Mouse (Mus musculus) right cerebral cortex, adult 18-20 months (tissue): ENCODE measurements at regions not wholly inside any gene's neighbourhood (a gene's known extent, or its start where the extent isn't known, plus 50 kb on each side); places are given as distances from the start of the nearest gene placed in this dataset.
"Not testable (repeated sequence)": the region's sequence is repeated elsewhere in the genome, so short reads cannot be mapped to it uniquely, and the experiment has no call there.

ENCODE experiments used
- DNase-seq: peaks from one replicate; pipeline ENCODE4 v3.0.0; 2022; ENCODE audit warnings: mixed read lengths

DNA sequence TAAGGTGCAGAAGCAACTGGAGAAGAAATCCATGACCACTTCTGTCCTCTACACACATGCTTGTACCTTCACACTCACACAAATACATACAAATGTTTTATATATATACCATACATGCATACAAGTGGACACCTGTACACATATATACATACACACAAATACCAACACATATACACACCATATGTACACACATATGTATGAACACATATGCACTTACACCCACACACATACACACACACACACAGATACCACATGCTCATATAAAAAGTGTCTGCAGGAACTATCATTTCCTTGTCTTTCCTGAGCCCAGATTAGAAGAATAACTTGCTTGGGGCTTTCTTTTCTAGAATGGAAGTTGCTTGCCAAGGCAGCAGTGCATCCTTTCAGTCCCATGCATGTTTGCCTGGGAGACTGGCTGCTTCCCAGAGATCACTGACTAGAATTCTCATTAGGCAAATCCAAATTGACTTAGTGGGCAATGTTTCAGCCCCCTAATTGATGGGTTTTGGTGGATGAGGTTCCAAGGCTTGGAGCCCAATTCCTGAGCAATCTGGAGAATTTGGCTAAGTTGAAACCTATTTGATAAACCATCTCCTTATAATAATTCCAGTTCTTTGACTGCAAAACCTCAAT lies 169.2 kb upstream of the Hddc2 start:
- DNase-seq: no peak

DNA sequence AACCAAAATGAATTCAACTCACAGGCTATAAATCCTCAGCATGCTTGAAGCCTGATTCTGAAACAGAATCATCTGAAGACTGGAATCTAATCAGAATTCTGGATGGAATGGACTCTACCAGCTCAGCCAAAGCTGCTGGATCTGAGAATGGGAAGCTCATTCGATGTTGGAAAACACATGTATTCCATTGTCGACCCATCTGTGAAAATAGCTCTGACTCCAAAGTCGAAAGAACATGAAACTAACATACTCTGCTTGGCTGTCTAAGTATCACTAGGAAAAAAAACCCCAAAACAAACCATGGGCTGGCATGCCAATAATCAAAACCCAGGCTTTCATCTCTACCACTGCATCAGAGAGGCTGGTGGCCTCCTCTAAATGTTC lies 168.7 kb upstream of the Hddc2 start:
- no peak for DNase-seq

DNA sequence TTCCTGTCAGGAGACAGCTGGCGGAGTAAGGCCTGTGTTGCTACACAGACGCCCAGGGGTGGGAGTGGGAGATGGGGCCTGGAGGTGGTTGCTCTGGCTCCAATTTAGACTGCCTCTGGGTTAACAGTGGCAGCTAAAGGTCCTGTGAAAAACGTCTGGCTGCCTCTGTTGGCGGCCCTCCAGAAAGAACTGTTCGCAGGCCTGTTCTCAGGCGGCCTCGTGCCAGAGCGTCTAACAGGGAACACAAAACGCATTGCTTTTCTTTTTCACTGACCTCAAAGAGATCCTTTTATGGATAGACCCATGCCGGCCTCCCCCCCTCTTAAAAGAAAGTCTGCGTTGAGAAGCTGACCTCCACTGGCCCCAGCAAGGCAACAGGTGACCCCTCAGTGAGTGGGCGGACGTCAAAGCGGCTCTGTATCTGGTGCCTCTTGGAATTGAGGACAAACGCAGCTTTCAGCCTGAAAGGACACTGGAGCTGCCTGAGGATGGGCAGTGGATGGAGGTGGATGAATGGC lies 140.0 kb upstream of the Hddc2 start:
- peak; percentile 20 for DNase-seq

DNA sequence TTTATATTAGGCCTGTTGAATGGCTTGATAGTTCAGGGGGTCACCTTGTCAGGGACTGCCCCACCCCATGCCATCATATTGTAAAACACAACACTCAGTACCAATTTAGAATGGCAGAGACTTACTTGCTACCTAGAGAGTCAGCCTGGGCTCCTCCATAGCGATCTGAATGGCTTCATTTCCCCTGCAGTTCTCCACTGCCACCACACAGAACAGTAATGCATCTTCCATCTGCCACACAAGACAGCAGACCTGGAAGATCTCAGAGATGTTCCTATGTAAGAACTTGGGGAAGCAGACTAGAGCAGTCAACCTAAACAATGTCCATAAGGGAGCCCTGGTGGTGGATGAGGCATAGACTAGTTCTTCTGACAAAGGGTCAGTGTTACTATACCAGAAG lies 123.6 kb upstream of the Hddc2 start:
- no peak for DNase-seq

DNA sequence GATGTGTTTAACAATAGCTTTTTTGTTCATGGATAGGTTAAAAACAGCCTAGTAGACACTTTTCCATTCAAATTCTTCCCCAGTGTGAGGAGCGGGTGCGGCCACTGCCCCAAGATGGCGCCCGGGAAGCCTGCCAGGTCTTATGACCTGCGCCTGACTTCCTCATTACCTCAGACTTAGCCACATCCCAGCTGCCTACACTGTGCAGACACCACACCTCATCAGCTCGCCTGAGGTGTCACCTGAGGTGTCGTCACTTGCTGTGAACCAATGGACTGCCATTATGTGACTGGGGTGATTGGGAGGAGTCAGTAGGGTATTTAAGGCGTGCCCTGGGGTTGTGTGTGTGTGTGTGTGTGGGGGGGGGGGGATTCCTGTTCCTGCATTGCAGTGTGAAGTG lies 101.0 kb upstream of the Hddc2 start:
- DNase-seq: not testable (repeated sequence)

DNA sequence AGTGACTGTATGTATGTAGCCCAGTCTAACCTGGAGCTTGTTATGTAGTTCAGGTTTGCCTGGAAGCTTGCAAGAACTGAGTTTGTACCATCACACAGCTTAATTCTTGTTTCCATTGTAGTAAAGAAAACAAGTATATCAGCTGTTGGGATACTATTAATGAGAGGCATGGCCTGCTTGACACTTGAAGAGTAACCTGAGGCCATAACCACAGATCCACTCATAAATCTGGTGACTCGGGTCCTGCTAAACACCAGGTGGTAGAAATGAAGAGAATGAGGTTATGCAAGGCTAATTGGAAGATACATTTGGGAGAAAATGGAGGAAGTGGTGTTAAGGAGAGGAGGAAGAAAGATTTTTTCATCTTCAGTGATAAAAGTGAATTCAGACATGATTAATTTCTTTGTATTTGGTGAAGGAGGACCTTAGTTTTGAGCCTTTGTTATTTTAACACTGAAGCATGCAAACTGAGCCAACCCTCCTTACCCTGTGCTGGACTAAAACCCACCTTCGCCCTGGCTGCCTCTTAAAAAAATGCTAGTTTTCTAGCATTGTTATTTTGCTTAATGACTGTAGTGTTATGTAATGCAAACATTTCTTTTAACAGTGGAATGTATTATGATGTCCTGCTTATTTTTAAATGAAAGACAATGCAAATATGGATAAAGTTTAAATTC lies 100.3 kb upstream of the Hddc2 start:
- no peak for DNase-seq

DNA sequence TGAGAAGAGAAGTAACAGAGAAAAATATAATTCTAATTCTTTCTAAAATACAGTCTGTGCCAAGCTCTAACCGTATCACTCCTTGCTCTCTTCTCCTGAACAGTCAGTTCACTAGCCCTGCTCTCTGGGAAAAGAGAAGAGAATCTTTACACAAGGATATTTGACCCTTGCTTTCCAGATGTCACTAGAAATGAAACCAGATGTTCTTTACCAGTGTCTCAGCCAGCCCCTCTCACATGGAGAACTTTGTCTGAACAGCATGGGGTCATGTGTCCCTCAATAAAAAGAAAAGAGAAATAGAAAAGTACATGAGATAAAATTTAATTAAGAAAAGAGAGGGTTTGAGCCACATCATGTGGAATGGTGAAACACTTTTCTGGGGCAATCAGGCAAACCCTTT lies 91.3 kb upstream of the Hddc2 start:
- DNase-seq: no peak

DNA sequence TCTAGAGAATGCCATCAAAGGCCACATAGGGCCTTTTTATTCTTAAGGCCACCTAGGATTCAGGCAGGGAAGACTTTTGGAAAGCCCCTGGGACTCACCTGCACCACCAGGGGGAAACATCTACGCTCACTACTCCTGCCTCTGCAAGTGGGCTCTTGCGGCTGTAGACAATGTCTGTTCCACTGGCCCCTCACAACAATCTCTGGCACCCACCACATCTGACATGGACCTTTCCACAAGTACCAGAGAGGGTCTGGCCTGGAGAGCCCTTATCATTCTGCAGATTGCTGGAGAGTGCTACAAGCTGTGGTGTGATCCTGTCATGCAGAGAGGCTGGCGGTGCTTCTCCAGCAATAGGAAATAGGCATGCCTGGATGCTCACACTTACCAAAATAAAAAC lies 84.1 kb upstream of the Hddc2 start:
- DNase-seq: no peak

DNA sequence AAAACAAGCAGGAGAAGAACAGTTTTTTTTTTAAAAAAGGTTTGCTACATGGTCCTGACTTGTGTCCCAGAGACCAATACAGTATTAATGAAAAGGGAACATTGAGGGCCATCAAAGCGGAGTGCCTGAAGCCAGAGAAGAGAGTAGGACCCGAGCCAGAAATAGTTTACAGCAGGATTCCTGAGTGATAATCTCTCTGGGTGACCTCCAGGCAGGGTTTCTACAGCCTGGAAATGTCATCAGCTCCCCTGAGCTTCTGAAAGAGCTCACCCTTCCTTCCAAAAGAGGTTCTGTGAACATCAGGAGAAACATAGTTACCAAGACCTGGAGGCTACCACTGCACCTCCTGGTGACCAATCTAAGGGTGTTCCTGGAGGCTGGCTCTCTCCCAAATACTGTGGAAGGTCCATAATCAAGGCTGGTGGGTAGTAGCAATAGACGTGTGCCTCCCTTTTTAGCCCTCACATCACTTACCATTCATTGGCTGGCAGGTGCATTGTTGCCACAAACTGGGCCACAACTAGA lies 70.7 kb upstream of the Hddc2 start:
- DNase-seq: no peak

DNA sequence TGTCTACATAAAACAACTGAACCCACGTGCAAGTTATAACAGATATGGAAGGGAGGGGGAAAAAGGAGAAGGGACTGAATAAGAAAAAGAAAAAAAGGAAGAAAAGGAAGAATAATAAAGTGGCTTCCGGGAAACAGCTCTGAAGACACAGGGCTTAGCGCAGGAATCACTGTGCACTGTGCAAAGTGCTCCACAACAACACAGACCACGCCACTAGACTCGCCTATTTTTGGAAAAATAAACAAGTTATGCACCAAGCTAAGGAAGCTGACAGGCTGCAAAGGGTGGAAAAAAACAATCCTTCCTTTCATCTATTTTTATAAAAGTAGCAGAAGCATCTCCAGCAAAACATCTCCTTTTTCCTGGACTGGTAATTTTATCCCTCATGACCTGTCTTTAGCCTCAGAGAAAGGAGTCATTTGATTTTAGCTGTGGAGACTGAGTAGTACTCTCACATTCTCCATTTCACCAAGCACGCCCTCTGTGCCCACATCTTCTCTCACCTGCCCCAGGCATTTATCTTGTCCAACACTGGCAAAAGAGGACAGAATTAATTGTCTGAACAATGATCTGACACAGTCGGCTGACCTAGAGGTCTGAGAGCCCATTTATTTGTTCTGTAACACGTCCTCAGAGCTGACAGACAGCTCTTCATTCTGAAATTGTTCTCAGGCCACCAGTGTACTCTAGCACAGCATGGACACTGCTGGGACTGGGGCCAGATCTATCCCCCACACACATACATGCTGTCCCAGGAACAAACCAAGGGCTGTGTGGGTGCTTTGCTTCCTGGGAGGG lies 60.4 kb upstream of the Hddc2 start:
- DNase-seq: peak; percentile 20

DNA sequence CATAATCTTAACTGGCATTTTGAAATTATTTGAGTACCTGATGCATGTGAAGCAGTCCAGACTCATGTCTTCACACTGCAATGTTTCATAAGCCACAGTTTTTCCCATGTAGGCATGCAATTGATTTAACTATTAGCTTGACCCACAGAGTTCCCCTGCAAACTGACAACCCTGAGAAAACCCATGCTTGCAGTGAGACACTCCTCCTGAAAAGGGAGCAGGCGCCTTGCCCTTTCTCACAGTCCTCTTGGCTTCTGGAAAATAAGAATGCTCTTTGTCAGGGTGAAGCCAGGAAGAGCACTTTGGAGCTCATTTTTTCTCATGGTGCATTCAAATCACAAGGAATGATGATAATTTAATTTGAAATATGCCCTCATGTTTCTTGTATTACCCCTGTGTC lies 56.2 kb upstream of the Hddc2 start:
- DNase-seq: no peak

DNA sequence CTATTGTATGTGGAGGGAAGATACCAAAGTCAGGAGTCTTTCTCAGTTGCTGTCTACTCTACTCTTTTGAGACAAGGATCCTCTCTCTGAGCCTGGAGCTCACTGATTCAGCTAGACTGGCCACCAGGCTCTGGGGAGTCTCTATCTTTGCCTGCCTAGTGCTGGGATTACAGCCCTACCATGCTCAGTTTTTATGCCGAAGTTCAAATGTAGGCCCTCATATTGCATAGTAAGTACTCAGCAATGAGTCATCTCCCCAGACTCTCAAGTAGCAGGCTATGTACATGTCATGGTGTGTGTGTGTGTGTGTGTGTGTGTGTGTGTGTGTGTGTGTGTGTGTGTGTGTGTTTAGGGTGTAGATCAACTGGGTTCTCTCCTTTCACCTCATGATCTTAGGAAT lies 55.6 kb upstream of the Hddc2 start:
- no peak for DNase-seq

DNA sequence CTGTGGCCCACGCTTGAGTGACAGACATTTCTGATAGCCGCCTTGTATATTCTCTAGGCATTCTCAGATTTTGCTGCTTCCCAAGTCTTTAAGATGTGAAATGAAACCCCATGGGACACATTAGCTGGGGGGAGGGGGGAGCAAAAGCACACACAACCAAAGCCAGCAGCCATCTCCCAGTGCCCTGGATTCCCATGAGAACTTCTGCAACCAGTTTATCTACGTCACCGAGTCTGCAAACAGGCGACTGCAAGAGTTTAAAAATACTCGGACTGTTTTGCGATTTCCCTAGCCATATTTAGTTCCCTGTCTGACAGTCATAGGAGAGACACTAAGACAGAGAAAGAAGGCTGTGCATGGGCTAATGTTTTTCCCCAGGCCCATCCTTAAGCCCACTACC lies 52.3 kb upstream of the Hddc2 start:
- peak; percentile 13 for DNase-seq
